Mouse (Mus musculus) liver, adult 2 months (tissue): ENCODE measurements at regions not wholly inside any gene's neighbourhood (a gene's known extent, or its start where the extent isn't known, plus 50 kb on each side); places are given as distances from the start of the nearest gene placed in this dataset.

Experiments
- CTCF ChIP-seq: fragments of 200-500 bp; IDR thresholded peaks from 2 replicates; pipeline ENCODE4 v1.5.1; 2011; ENCODE audit warnings: low read depth, low read length, control low read depth
- POLR2A ChIP-seq: fragments of 200-500 bp; IDR thresholded peaks from 2 replicates; pipeline ENCODE4 v1.6.1; 2011; ENCODE audit warnings: low read length, control low read depth; ENCODE audit not compliant: insufficient read depth; ENCODE audit errors: extremely low read depth

GRCm38 (mm10) chr7:90066275-90066674, 63.7 kb upstream of the Picalm start:
- TF ChIP-seq CTCF = no peak
- no peak for TF ChIP-seq POLR2A
